Mouse (Mus musculus): ENCODE results near the gene Cachd1.

DNA sequence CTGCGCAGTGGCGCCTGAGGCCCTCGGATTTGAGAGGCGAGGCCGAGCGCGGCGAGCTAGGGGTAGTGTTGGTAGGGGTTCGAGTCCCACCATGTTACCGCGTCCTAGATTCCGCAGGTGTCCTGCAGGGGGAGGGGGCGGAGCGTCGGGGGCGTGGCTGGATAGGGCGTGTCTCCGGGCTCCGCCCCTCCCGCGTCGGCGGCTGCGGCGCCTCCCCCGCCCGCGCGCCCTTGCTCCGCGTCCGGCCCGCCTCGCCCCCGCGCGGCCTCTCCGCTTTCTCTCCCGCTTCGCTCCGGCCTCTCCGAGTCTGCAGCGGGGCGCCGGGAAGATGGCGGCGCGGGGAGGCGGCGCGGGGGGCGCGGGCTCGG is 292.3 kb downstream of the Cachd1 start, which contains the start of gene Raver2:
- no peak for TF ChIP-seq POLR2A (IDR thresholded peaks at IDR 0.05; ENCODE audit: extremely low read depth, insufficient read depth, low read length)
- peak; percentile 12; the same call in 1 of the 2 replicates for TF ChIP-seq CTCF (IDR thresholded peaks at IDR 0.05; ENCODE audit: low read depth, low read length)
